In the genomic region with DNA sequence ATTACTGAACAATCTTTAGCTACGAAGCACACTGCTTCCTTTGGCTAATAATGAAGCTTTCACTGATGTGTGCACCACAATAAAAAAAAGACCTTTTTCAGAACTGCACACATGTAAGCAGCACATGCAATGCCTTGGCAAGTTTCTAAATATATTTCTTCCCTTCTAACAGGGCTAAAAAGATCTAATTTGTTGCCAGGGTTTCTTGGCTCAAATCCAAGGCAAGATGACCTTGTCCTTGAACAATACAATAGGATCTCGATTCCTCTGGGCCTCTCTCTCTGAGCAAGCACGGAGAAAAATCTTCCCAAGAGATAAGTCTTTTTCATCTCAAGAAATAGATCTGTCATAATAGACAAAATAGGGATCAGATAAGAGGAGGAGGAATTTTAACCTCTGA, we compare ENCODE assay signal across 10 mouse cellular contexts.
A peak's percentile ranks its signal among the peaks of the same experiment; 100 is the strongest.
DNase-seq lines count a peak whose midpoint lies in the region; ATAC-seq and TF ChIP-seq lines count a peak whose summit lies in the region.
"Had no signal": no experiment of that assay in that cellular context is flagged by ENCODE, and none has a peak within 500 bp of the region (broad histone marks: within the 10 kb centered on the region; RNA-seq: fewer than 3 reads in every experiment).

No protein-coding gene starts in this region.

- peak; percentile 25 to 50 for DNase-seq in kidney, adult 8-10 months
- peak; percentile 34 for DNase-seq in ZHBTc4 (ENCODE audit: low read depth, low spot score)
- peak; percentile 35 for DNase-seq in forebrain, postnatal 0 days
- peak; percentile 38 for DNase-seq in kidney, postnatal 0 days (ENCODE audit: low spot score)
- no peak for DNase-seq in yolk sac, embryonic 10.5 days (ENCODE audit: low spot score)
- DNase-seq in frontal cortex, postnatal 25 days (ENCODE audit: low spot score in 2 of 2): no peak
- no peak for DNase-seq in urinary bladder, adult 2 months (ENCODE audit: low spot score)
- DNase-seq: cerebellum, postnatal 36 days had no signal

- no peak overlapping the region for H3K4me2 ChIP-seq in kidney, embryonic 15.5 days
- H3K4me2 ChIP-seq in forebrain, postnatal 0 days (ENCODE audit: low read depth): no peak overlapping the region
- no peak overlapping the region for H3K4me2 ChIP-seq in kidney, postnatal 0 days (ENCODE audit: low read length)
- H3K4me2 ChIP-seq: liver, embryonic 12.5 days had no signal

- H3K9ac ChIP-seq in kidney, embryonic 15.5 days: no peak overlapping the region
- no peak overlapping the region for H3K9ac ChIP-seq in forebrain, postnatal 0 days
- H3K9ac ChIP-seq in kidney, postnatal 0 days (ENCODE audit: low read depth, low read length): no peak overlapping the region
- H3K9ac ChIP-seq: liver, embryonic 12.5 days had no signal

- H3K9me3 ChIP-seq in kidney, embryonic 15.5 days (replicated peaks): no peaks in the 10 kb centered on the region
- H3K9me3 ChIP-seq in forebrain, postnatal 0 days (ENCODE audit: low read length): no peaks in the 10 kb centered on the region
- no peaks in the 10 kb centered on the region for H3K9me3 ChIP-seq in kidney, postnatal 0 days (replicated peaks; ENCODE audit: low read length)
- H3K9me3 ChIP-seq: liver, embryonic 12.5 days had no signal

- H3K4me1 ChIP-seq in kidney, embryonic 15.5 days: peaks cover 29% of the 10 kb centered on the region
- H3K4me1 ChIP-seq in forebrain, postnatal 0 days (ENCODE audit: insufficient read depth): 0 out of 2 replicates have a peak, but pooled peaks cover 4% of the 10 kb centered on the region
- H3K4me1 ChIP-seq in kidney, postnatal 0 days (replicated peaks; ENCODE audit: insufficient read depth, low read length): peaks cover 9% of the 10 kb centered on the region; the same call in 1 of the 2 replicates

- no peak overlapping the region for H3K4me3 ChIP-seq in kidney, embryonic 15.5 days (replicated peaks)
- no peak overlapping the region for H3K4me3 ChIP-seq in forebrain, postnatal 0 days (ENCODE audit: low read depth, low read length)
- no peak overlapping the region for H3K4me3 ChIP-seq in kidney, postnatal 0 days (replicated peaks; ENCODE audit: low read depth, low read length)
- H3K4me3 ChIP-seq: liver, embryonic 12.5 days had no signal

- H3K36me3 ChIP-seq in kidney, embryonic 15.5 days: no peaks in the 10 kb centered on the region
- no peaks in the 10 kb centered on the region for H3K36me3 ChIP-seq in forebrain, postnatal 0 days (ENCODE audit: insufficient read depth)
- no peaks in the 10 kb centered on the region for H3K36me3 ChIP-seq in kidney, postnatal 0 days (ENCODE audit: insufficient read depth, low read length)
- H3K36me3 ChIP-seq: liver, embryonic 12.5 days had no signal

- no peak for TF ChIP-seq CTCF in forebrain, postnatal 0 days (IDR thresholded peaks at IDR 0.05; ENCODE audit: low read depth)
- no peak for TF ChIP-seq CTCF in kidney, postnatal 0 days (IDR thresholded peaks at IDR 0.05; ENCODE audit: low read depth)

- 55% methylated on average over 3 of the region's 3 CpGs for WGBS in kidney, embryonic 15.5 days
- WGBS in forebrain, postnatal 0 days: 8% methylated on average over 3 of the region's 3 CpGs
- WGBS in kidney, postnatal 0 days: 46% methylated on average over 3 of the region's 3 CpGs

- no peak for ATAC-seq in kidney, embryonic 15.5 days (replicated peaks; ENCODE audit: low FRiP score)
- no peak for ATAC-seq in forebrain, postnatal 0 days
- ATAC-seq in kidney, postnatal 0 days (replicated peaks; ENCODE audit: low FRiP score, low read depth): no peak
- ATAC-seq: liver, embryonic 12.5 days had no signal

- H3K27me3 ChIP-seq in kidney, embryonic 15.5 days: no peaks in the 10 kb centered on the region
- no peaks in the 10 kb centered on the region for H3K27me3 ChIP-seq in forebrain, postnatal 0 days (ENCODE audit: insufficient read depth, low read length)
- H3K27me3 ChIP-seq in kidney, postnatal 0 days (ENCODE audit: insufficient read depth, low read length): no peaks in the 10 kb centered on the region
- H3K27me3 ChIP-seq: liver, embryonic 12.5 days had no signal

- H3K27ac ChIP-seq in kidney, embryonic 15.5 days: no peak overlapping the region
- H3K27ac ChIP-seq in forebrain, postnatal 0 days (ENCODE audit: low read depth, low read length): 0 out of 2 replicates have a peak overlapping the region, but pooled peaks have one; percentile 29
- H3K27ac ChIP-seq in kidney, postnatal 0 days: no peak overlapping the region
- H3K27ac ChIP-seq: liver, embryonic 12.5 days had no signal

Comparison
In these comparisons a context has a peak if more than half of its experiments do, and no peak if none do; other contexts are left out.
1. DNase-seq: peak in kidney, adult 8-10 months (2 of 2), ZHBTc4 (single experiment), forebrain, postnatal 0 days (single experiment) and kidney, postnatal 0 days (single experiment); none in yolk sac, embryonic 10.5 days (single experiment), frontal cortex, postnatal 25 days (0 of 2) and urinary bladder, adult 2 months (single experiment).